22 mouse cellular contexts compared by ENCODE assay signal in the genomic region with DNA sequence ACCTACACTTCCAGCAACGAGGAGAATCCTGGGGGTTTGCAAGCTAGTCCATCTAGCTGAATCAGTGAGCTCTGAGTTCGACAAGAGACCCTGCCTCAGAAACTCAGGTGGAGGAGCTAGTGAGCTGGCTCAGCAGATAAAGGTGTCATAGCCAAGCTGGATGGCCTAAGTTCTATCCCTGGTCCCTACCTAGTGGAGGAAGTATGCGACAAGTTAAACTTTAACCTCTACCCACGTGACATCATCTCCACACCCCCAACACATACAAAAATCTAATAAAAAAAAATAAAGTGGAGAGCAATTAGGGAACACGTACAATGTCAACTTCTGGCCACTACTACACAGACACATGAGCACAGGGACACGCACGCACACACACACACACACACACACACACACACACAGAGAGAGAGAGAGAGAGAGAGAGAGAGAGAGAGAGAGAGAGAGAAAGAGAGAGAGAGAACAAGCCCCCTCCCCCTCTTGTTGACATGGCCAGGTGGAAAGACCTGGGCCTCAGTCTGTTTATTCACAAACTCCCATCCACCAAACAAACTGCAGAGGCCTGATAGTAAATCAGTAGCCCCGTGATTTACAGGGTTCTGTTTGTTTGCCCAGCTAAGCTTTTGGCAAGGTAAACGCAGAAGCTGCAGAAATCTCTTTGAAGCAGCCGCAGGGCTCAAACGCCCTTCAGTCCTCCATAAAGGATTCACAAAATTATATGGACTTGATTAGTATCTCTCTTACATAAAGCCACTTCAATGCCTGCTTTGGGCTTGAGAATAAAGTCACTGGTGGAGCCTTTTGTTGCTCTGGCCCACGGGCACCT.
DNase-seq lines count a peak whose midpoint lies in the region; ATAC-seq lines count a peak whose summit lies in the region.
"Had no signal": no experiment of that assay in that cellular context is flagged by ENCODE, and none has a peak within 500 bp of the region (broad histone marks: within the 10 kb centered on the region; RNA-seq: fewer than 3 reads in every experiment).

No protein-coding gene starts in this region.

- H3K9ac ChIP-seq in hindbrain, embryonic 13.5 days: peak overlapping the region; percentile 16; the same call in 1 of the 2 replicates
- no peak overlapping the region for H3K9ac ChIP-seq in neural tube, embryonic 15.5 days (replicated peaks)
- H3K9ac ChIP-seq in midbrain, embryonic 15.5 days: no peak overlapping the region
- H3K9ac ChIP-seq: liver, embryonic 15.5 days had no signal

- H3K27me3 ChIP-seq in hindbrain, embryonic 13.5 days: 0 out of 2 replicates have a peak, but pooled peaks cover 7% of the 10 kb centered on the region
- H3K27me3 ChIP-seq in hindbrain, embryonic 10.5 days (ENCODE audit: insufficient read depth, poor library complexity, severe bottlenecking): peaks cover 10% of the 10 kb centered on the region; the same call in 1 of the 2 replicates
- H3K27me3 ChIP-seq in neural tube, embryonic 15.5 days (replicated peaks): 0 out of 2 replicates have a peak, but pooled peaks cover 6% of the 10 kb centered on the region
- H3K27me3 ChIP-seq in midbrain, embryonic 15.5 days (replicated peaks): no peaks in the 10 kb centered on the region

- no peak overlapping the region for H3K4me3 ChIP-seq in hindbrain, embryonic 13.5 days
- no peak overlapping the region for H3K4me3 ChIP-seq in hindbrain, embryonic 10.5 days
- H3K4me3 ChIP-seq in neural tube, embryonic 15.5 days (replicated peaks): no peak overlapping the region
- H3K4me3 ChIP-seq in midbrain, embryonic 15.5 days: no peak overlapping the region
- H3K4me3 ChIP-seq: embryonic facial prominence, embryonic 10.5 days; gastrocnemius, adult 2 months; liver, embryonic 15.5 days; myocyte had no signal

- no peak overlapping the region for H3K27ac ChIP-seq in hindbrain, embryonic 13.5 days
- H3K27ac ChIP-seq in hindbrain, embryonic 10.5 days: no peak overlapping the region
- 0 out of 2 replicates have a peak overlapping the region, but pooled peaks have one; percentile 18 for H3K27ac ChIP-seq in neural tube, embryonic 15.5 days (replicated peaks)
- H3K27ac ChIP-seq in midbrain, embryonic 15.5 days: peak overlapping the region; percentile 51; the same call in 1 of the 2 replicates
- H3K27ac ChIP-seq: embryonic facial prominence, embryonic 10.5 days; gastrocnemius, adult 2 months; hindbrain, postnatal 0 days; liver, embryonic 15.5 days; macrophage had no signal

- H3K36me3 ChIP-seq in hindbrain, embryonic 13.5 days: no peaks in the 10 kb centered on the region
- no peaks in the 10 kb centered on the region for H3K36me3 ChIP-seq in hindbrain, embryonic 10.5 days
- H3K36me3 ChIP-seq in neural tube, embryonic 15.5 days: no peaks in the 10 kb centered on the region
- no peaks in the 10 kb centered on the region for H3K36me3 ChIP-seq in midbrain, embryonic 15.5 days (replicated peaks)
- H3K36me3 ChIP-seq: embryonic facial prominence, embryonic 10.5 days; liver, embryonic 15.5 days had no signal

- 65% methylated on average over 12 of the region's 12 CpGs for WGBS in hindbrain, embryonic 13.5 days
- WGBS in hindbrain, embryonic 10.5 days: 66% methylated on average over 12 of the region's 12 CpGs
- WGBS in neural tube, embryonic 15.5 days: 53% methylated on average over 12 of the region's 12 CpGs
- 56% methylated on average over 12 of the region's 12 CpGs for WGBS in midbrain, embryonic 15.5 days

- DNase-seq in hindbrain, embryonic 10.5 days (ENCODE audit: low spot score): no peak
- no peak for DNase-seq in neural tube, embryonic 10.5 days (ENCODE audit: extremely low spot score, low spot score)
- no peak for DNase-seq in layer of hippocampus, postnatal 25 days (ENCODE audit: extremely low spot score in 1 of 2, low spot score in 1 of 2)
- no peak for DNase-seq in MN1 (ENCODE audit: low spot score)
- DNase-seq: adrenal gland, adult 2 months; cerebellum, adult 11-12 months; gastrocnemius, adult 2 months; heart, postnatal 36 days; kidney, adult 2 months; kidney, postnatal 10 days; right cerebral cortex, adult 18-20 months; right cerebral cortex, postnatal 4 days; thymus, postnatal 36 days had no signal

- H3K4me2 ChIP-seq in hindbrain, embryonic 13.5 days: no peak overlapping the region
- H3K4me2 ChIP-seq in neural tube, embryonic 15.5 days: no peak overlapping the region
- no peak overlapping the region for H3K4me2 ChIP-seq in midbrain, embryonic 15.5 days
- H3K4me2 ChIP-seq: liver, embryonic 15.5 days had no signal

- peaks cover 31% of the 10 kb centered on the region for H3K4me1 ChIP-seq in hindbrain, embryonic 13.5 days (replicated peaks)
- peaks cover 28% of the 10 kb centered on the region for H3K4me1 ChIP-seq in hindbrain, embryonic 10.5 days (replicated peaks)
- H3K4me1 ChIP-seq in neural tube, embryonic 15.5 days: peaks cover 21% of the 10 kb centered on the region
- peaks cover 14% of the 10 kb centered on the region for H3K4me1 ChIP-seq in midbrain, embryonic 15.5 days

- no peak for ATAC-seq in hindbrain, embryonic 13.5 days (ENCODE audit: low FRiP score)
- no peak for ATAC-seq in neural tube, embryonic 15.5 days (ENCODE audit: low FRiP score)
- ATAC-seq in midbrain, embryonic 15.5 days (replicated peaks): no peak
- ATAC-seq: hindbrain, postnatal 0 days; lung, postnatal 0 days had no signal

- no peaks in the 10 kb centered on the region for H3K9me3 ChIP-seq in hindbrain, embryonic 13.5 days
- no peaks in the 10 kb centered on the region for H3K9me3 ChIP-seq in hindbrain, embryonic 10.5 days
- H3K9me3 ChIP-seq in neural tube, embryonic 15.5 days (replicated peaks): no peaks in the 10 kb centered on the region
- no peaks in the 10 kb centered on the region for H3K9me3 ChIP-seq in midbrain, embryonic 15.5 days
- H3K9me3 ChIP-seq: embryonic facial prominence, embryonic 10.5 days; liver, embryonic 15.5 days had no signal

Comparison
In these comparisons a context has a peak if more than half of its experiments do, and no peak if none do; other contexts are left out.
1. H3K27ac ChIP-seq: peak in neural tube, embryonic 15.5 days (single experiment) and midbrain, embryonic 15.5 days (single experiment); none in hindbrain, embryonic 13.5 days (single experiment) and hindbrain, embryonic 10.5 days (single experiment).